In the genomic region with DNA sequence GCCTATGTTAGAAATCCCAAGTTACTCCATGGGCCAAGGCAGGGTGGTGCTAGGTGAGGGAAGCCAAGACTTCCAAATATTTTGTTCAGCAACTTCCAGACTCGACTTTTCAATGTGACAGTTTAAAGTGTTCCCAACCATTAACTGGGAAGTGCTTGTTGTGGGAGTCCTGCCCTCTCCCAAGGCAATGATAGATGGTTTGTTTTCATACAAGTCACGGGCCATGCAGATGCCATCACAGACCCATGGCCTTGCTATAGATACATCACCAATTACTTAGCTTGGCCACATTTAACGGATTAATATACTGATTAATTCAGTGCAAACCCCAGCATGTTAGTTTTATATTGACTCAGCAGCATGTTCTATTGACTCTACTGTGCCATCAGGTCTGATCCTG, we compare ENCODE assay signal across 28 mouse cellular contexts.
"Had no signal": no experiment of that assay in that cellular context is flagged by ENCODE, and none has a peak within 500 bp of the region (broad histone marks: within the 10 kb centered on the region; RNA-seq: fewer than 3 reads in every experiment).

No protein-coding gene starts in this region.

- H3K4me1 ChIP-seq: embryonic facial prominence, embryonic 10.5 days; embryonic facial prominence, embryonic 12.5 days; embryonic facial prominence, embryonic 13.5 days; embryonic facial prominence, embryonic 15.5 days; forebrain, embryonic 10.5 days; forebrain, embryonic 12.5 days; forebrain, embryonic 13.5 days; forebrain, embryonic 15.5 days had no signal

- H3K27me3 ChIP-seq: embryonic facial prominence, embryonic 12.5 days; embryonic facial prominence, embryonic 13.5 days; embryonic facial prominence, embryonic 15.5 days; forebrain, embryonic 12.5 days; forebrain, embryonic 13.5 days; forebrain, embryonic 15.5 days had no signal

- H3K4me3 ChIP-seq: embryonic facial prominence, embryonic 10.5 days; embryonic facial prominence, embryonic 12.5 days; embryonic facial prominence, embryonic 13.5 days; embryonic facial prominence, embryonic 15.5 days; erythroblast, embryonic 14.5 days; forebrain, embryonic 10.5 days; forebrain, embryonic 12.5 days; forebrain, embryonic 13.5 days; forebrain, embryonic 15.5 days; gastrocnemius, adult 2 months had no signal

- ATAC-seq: forebrain, embryonic 13.5 days; forebrain, embryonic 14.5 days; forebrain, embryonic 15.5 days; forebrain, embryonic 16.5 days; forebrain, postnatal 0 days had no signal

- H3K27ac ChIP-seq: embryonic facial prominence, embryonic 10.5 days; embryonic facial prominence, embryonic 12.5 days; embryonic facial prominence, embryonic 13.5 days; embryonic facial prominence, embryonic 15.5 days; forebrain, embryonic 10.5 days; forebrain, embryonic 12.5 days; forebrain, embryonic 13.5 days; forebrain, embryonic 15.5 days; gastrocnemius, adult 2 months had no signal

- H3K9ac ChIP-seq: embryonic facial prominence, embryonic 12.5 days; embryonic facial prominence, embryonic 13.5 days; embryonic facial prominence, embryonic 15.5 days; forebrain, embryonic 12.5 days; forebrain, embryonic 13.5 days; forebrain, embryonic 15.5 days; forebrain, postnatal 0 days had no signal

- H3K9me3 ChIP-seq: embryonic facial prominence, embryonic 10.5 days; embryonic facial prominence, embryonic 12.5 days; embryonic facial prominence, embryonic 15.5 days; forebrain, embryonic 10.5 days; forebrain, embryonic 12.5 days; forebrain, embryonic 13.5 days; forebrain, embryonic 15.5 days had no signal

- H3K4me2 ChIP-seq: embryonic facial prominence, embryonic 12.5 days; embryonic facial prominence, embryonic 13.5 days; embryonic facial prominence, embryonic 15.5 days; forebrain, embryonic 12.5 days; forebrain, embryonic 13.5 days; forebrain, embryonic 15.5 days had no signal

- DNase-seq: cerebellum, adult 2 months; cerebellum, adult 8-10 months; cerebellum, adult 9-10 months; cerebellum, adult 9-11 months; cerebellum, postnatal 10 days; cerebellum, postnatal 14 days; cerebellum, postnatal 25 days; cerebellum, postnatal 36 days; embryo, embryonic 11 days; forebrain, postnatal 0 days; gastrocnemius, adult 2 months; gastrocnemius, postnatal 10 days; gastrocnemius, postnatal 14 days; gastrocnemius, postnatal 25 days; gastrocnemius, postnatal 36 days; heart, adult 11 months; heart, adult 18-20 months had no signal

- H3K36me3 ChIP-seq: embryonic facial prominence, embryonic 10.5 days; embryonic facial prominence, embryonic 12.5 days; embryonic facial prominence, embryonic 13.5 days; embryonic facial prominence, embryonic 15.5 days; forebrain, embryonic 10.5 days; forebrain, embryonic 12.5 days; forebrain, embryonic 15.5 days had no signal
